Mouse (Mus musculus): ENCODE results near the gene Ttc9b. TPM values are rescaled to one million over a fixed set of nuclear protein-coding genes. Genes with fewer than 3 reads are reported as not detected.
"Not testable (repeated sequence)": the region's sequence is repeated elsewhere in the genome, so short reads cannot be mapped to it uniquely, and the experiment has no call there.

The Ttc9b gene
- total and polyA plus RNA-seq, 2 experiments from 2014 or later: 124 to 132 TPM

DNA sequence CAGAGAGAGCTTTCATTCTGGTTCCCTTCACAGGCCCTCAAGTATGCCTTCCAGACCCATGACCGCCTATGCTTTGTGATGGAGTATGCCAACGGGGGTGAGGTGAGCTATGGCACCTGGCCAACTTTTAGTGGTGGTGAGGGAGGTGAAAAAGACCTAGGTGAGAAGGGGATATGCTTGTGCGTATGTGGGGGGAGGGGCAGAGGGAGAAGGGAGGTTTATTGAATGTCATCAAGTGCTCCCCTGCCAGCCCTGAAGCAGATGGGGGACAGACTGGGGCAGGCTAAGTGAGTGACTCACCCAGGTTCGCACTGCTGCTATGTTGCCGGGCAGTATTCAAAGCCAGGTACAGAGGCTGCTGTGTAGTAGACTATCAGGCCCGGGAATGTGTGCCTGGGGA lies 20.5 kb upstream of the Ttc9b start:
- DNase-seq (ENCODE audit: low spot score): no peak
- Histone ChIP-seq H3K4me2 (ENCODE audit: low read depth, low read length) (no peak overlapping the region), H3K27ac (no peak overlapping the region), H3K36me3 (ENCODE audit: insufficient read depth, low read length) (peaks cover 44% of the 10 kb centered on the region), H3K9ac (replicated peaks; ENCODE audit: low read length) (no peak overlapping the region), H3K4me1 (ENCODE audit: insufficient read depth, low read length) (no peaks in the 10 kb centered on the region), H3K4me3 (ENCODE audit: low read length) (no peak overlapping the region), H3K27me3 (ENCODE audit: insufficient read depth, low read length) (no peaks in the 10 kb centered on the region), H3K9me3 (ENCODE audit: low read length) (no peaks in the 10 kb centered on the region)
- no peak for ATAC-seq
- 89% methylated on average over 6 of the region's 6 CpGs for WGBS
- TF ChIP-seq CTCF (IDR thresholded peaks at IDR 0.05; ENCODE audit: low read depth): no peak

DNA sequence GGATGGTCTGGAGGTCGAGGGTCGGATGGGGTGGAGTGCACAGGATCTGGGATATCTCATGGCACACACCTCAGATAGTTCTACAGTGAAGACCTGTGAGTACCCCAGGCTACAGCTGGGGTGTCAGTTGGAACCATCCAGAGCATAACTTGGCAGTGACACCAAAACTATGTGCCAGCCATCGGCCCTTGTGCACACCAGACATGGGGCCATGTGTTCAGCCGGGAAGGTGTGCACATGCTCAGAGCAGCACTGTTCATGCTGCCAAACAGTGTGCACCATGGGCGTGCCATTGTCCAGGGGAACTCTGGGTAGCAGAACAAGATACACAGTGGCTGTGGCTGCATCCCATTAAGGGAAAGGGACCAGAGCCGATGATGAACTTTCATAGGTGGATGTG lies 19.0 kb upstream of the Ttc9b start:
- no peak overlapping the region for H3K9ac ChIP-seq (replicated peaks; ENCODE audit: low read length)
- ATAC-seq (no peak), DNase-seq (ENCODE audit: low spot score) (no peak)
- TF ChIP-seq CTCF (IDR thresholded peaks at IDR 0.05; ENCODE audit: low read depth): no peak
- no peaks in the 10 kb centered on the region for H3K27me3 ChIP-seq (ENCODE audit: insufficient read depth, low read length)
- H3K36me3 ChIP-seq (ENCODE audit: insufficient read depth, low read length): peaks cover 37% of the 10 kb centered on the region
- no peak overlapping the region for H3K4me2 ChIP-seq (ENCODE audit: low read depth, low read length)
- 91% methylated on average over 6 of the region's 6 CpGs for WGBS
- H3K27ac ChIP-seq: no peak overlapping the region
- H3K4me3 ChIP-seq (ENCODE audit: low read length): no peak overlapping the region
- H3K9me3 ChIP-seq (ENCODE audit: low read length): no peaks in the 10 kb centered on the region
- H3K4me1 ChIP-seq (ENCODE audit: insufficient read depth, low read length): no peaks in the 10 kb centered on the region

GRCm38 (mm10) chr7:27635094-27635493 lies 18.6 kb upstream of the Ttc9b start:
- not testable (repeated sequence) for DNase-seq (ENCODE audit: low spot score); H3K9me3 ChIP-seq (ENCODE audit: low read length); H3K4me1 ChIP-seq (ENCODE audit: insufficient read depth, low read length); H3K4me3 ChIP-seq (ENCODE audit: low read length); H3K27me3 ChIP-seq (ENCODE audit: insufficient read depth, low read length); H3K9ac ChIP-seq (replicated peaks; ENCODE audit: low read length); H3K27ac ChIP-seq; H3K4me2 ChIP-seq (ENCODE audit: low read depth, low read length)
- ATAC-seq: peak; percentile 53; the same call in 1 of the 2 replicates
- peaks cover 37% of the 10 kb centered on the region for H3K36me3 ChIP-seq (ENCODE audit: insufficient read depth, low read length)
- WGBS: 95% methylated on average over 2 of the region's 2 CpGs

GRCm38 (mm10) chr7:27644471-27644870 lies 9.2 kb upstream of the Ttc9b start:
- Histone ChIP-seq H3K4me1 (ENCODE audit: insufficient read depth, low read length) (no peaks in the 10 kb centered on the region), H3K4me3 (ENCODE audit: low read length) (no peak overlapping the region)
- 58% methylated on average over 1 of the region's 1 CpGs for WGBS

GRCm38 (mm10) chr7:27646516-27646915 lies 7.2 kb upstream of the Ttc9b start:
- Histone ChIP-seq H3K4me2 (ENCODE audit: low read depth, low read length) (no peak overlapping the region), H3K4me3 (ENCODE audit: low read length) (no peak overlapping the region), H3K36me3 (ENCODE audit: insufficient read depth, low read length) (no peaks in the 10 kb centered on the region), H3K27me3 (ENCODE audit: insufficient read depth, low read length) (no peaks in the 10 kb centered on the region), H3K9me3 (ENCODE audit: low read length) (no peaks in the 10 kb centered on the region), H3K27ac (no peak overlapping the region), H3K4me1 (ENCODE audit: insufficient read depth, low read length) (no peaks in the 10 kb centered on the region), H3K9ac (replicated peaks; ENCODE audit: low read length) (no peak overlapping the region)
- ATAC-seq (no peak), DNase-seq (ENCODE audit: low spot score) (no peak)
- no peak for TF ChIP-seq CTCF (IDR thresholded peaks at IDR 0.05; ENCODE audit: low read depth)
- WGBS: 84% methylated on average over 7 of the region's 7 CpGs

More at GRCm38 (mm10) chr7:27644471-27644870, 9.2 kb upstream of the Ttc9b start:
- Histone ChIP-seq H3K9ac (replicated peaks; ENCODE audit: low read length) (no peak overlapping the region), H3K27ac (no peak overlapping the region), H3K9me3 (ENCODE audit: low read length) (no peaks in the 10 kb centered on the region), H3K27me3 (ENCODE audit: insufficient read depth, low read length) (no peaks in the 10 kb centered on the region), H3K4me2 (ENCODE audit: low read depth, low read length) (no peak overlapping the region), H3K36me3 (ENCODE audit: insufficient read depth, low read length) (no peaks in the 10 kb centered on the region)
- DNase-seq (ENCODE audit: low spot score): no peak
- TF ChIP-seq CTCF (IDR thresholded peaks at IDR 0.05; ENCODE audit: low read depth): no peak
- ATAC-seq: no peak

DNA sequence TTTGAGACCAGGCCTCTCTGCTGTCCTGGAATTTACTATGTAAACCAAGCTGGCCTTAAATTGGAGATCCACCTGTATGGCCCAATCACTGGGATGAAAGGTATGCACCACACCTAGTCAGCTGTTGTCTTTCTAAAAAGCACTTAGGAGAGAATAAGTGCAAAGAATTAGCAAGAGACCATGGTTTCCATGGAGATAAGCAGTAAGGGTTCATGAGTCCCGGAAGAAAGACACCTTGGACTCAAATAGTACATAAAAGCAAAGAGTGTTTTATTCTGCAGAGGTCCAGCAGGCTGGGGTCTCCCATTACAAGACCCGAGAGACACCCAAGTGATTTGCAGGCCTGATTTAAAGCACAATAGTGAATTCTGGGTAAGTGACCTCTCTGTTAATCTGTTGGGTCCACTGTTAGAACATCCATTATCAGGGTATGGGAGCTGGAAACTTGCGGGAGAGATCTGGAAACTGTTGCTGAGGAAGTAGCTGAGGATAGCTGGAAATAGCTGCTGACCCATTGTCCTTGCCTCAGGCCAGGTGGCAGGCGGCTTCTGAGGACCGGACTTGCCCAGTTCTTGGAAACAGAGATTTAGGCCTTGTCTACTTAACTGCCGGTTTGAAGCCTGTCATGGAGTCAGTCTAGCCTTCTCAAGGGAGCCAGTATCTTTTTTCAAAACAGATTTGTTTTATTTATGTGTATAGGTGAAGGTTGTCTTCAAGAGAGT lies 6.3 kb upstream of the Ttc9b start:
- TF ChIP-seq CTCF (IDR thresholded peaks at IDR 0.05; ENCODE audit: low read depth): no peak
- Histone ChIP-seq H3K4me3 (ENCODE audit: low read length) (no peak overlapping the region), H3K27me3 (ENCODE audit: insufficient read depth, low read length) (no peaks in the 10 kb centered on the region), H3K4me2 (ENCODE audit: low read depth, low read length) (no peak overlapping the region), H3K36me3 (ENCODE audit: insufficient read depth, low read length) (no peaks in the 10 kb centered on the region), H3K27ac (no peak overlapping the region), H3K9me3 (ENCODE audit: low read length) (no peaks in the 10 kb centered on the region), H3K4me1 (ENCODE audit: insufficient read depth, low read length) (no peaks in the 10 kb centered on the region), H3K9ac (replicated peaks; ENCODE audit: low read length) (no peak overlapping the region)
- WGBS: 84% methylated on average over 6 of the region's 6 CpGs
- DNase-seq (ENCODE audit: low spot score) (no peak), ATAC-seq (no peak)

- Histone ChIP-seq H3K9ac (replicated peaks; ENCODE audit: low read length) (no peak overlapping the region), H3K4me3 (ENCODE audit: low read length) (no peak overlapping the region), H3K36me3 (ENCODE audit: insufficient read depth, low read length) (no peaks in the 10 kb centered on the region), H3K27ac (no peak overlapping the region), H3K27me3 (ENCODE audit: insufficient read depth, low read length) (no peaks in the 10 kb centered on the region), H3K4me2 (ENCODE audit: low read depth, low read length) (no peak overlapping the region), H3K4me1 (ENCODE audit: insufficient read depth, low read length) (no peaks in the 10 kb centered on the region), H3K9me3 (ENCODE audit: low read length) (no peaks in the 10 kb centered on the region)
- WGBS: 93% methylated on average over 11 of the region's 11 CpGs
- TF ChIP-seq CTCF (IDR thresholded peaks at IDR 0.05; ENCODE audit: low read depth): no peak
- ATAC-seq (no peak), DNase-seq (ENCODE audit: low spot score) (no peak)
These were observed 4.0 kb upstream of the Ttc9b start for GRCm38 (mm10) chr7:27649723-27650122.
